Mouse (Mus musculus) frontal cortex, postnatal 25 days (tissue): ENCODE results near the gene Tspan5.

Experiments
- DNase-seq, 2 experiments: peaks; one replicate each; pipeline ENCODE4 v3.0.0; 2022; ENCODE audit warnings: low spot score in 2 of 2

The Tspan5 gene

DNA sequence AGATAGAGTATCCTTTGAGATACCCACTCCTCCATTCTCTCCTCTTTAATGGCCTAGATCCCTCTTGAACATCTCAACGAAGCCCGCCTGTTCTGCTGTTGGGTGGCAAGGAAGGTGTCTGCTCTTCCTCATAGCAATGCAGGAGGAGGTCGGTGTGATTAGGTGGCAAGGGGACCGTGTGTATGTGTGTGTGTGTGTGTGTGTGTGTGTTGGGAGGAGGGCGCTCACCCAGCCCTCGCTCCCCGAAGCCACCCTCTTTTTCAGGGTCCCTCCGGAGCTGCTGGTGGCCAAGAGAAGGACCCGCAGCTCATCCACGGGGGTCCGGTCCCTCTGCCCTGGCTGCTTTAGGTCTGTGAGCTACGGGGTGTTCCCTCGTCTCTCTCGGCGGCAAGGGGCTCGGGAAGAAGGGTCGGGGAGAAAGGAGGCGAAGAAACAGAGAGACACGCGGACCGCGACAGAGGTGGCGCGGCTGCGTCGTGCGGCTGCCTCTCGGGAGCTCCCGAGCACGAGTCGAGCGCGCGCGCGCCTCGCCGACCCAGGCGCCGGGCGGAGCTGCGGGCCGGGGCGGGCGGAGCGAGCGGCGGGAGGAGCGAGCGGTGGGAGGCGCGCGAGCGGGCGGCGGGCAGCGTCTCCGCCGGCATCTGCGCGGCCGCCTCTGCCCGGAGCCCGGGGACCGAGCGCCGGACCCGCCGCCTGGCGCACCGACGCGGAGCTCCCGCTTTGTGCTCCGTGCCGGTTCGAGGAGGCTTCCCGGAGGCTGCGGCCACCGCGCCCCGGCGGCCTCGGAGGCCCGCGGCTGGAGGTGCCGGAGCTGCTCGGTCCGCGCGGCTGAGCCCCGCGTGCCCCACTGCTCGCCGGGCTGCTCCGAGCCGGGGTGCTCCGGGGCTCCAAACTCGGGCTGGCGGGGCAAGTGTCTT, at the start of gene Tspan5:
Tspan5 (plus strand) TSS at position 547 of the 917 bp plus-strand sequence.
- peak; percentile 53 to 62 for DNase-seq

DNA sequence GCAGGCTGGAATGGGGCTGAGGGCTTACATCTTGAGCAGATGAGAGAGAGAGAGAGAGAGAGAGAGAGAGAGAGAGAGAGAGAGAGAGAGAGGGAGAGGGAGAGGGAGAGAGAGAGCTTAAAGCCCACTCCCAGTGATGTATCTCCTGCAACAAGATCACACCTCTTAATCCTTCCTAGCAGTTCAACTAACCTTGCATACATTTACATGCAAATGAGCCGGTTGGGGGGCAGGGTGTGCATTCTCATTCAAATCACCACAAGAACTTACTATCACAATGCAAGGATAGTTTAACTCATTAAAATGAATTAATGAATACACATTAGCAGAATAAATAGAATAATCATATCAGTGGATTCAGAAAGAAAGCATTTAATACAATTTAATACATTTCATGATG, 49.7 kb upstream of the Tspan5 start:
- no peak for DNase-seq

DNA sequence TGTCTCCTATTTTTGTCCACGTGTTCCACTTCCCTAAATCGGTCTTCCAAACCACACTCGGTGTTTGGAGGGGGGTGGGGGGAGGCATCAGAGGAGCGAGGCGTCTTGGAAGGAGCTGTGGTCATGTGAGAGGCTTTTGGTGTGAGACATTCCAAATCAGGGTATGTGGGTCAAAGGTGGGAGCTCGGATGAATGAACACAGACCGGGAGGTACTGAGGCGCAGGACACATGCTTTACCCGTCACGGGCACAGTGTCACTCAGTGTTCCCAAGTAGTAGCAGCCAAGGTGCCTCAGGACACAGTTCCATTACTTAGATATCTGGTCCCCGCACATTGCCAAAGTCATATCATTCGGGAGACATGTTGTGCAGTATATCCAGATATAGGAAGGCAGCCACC, 38.6 kb upstream of the Tspan5 start:
- DNase-seq, result no peak

DNA sequence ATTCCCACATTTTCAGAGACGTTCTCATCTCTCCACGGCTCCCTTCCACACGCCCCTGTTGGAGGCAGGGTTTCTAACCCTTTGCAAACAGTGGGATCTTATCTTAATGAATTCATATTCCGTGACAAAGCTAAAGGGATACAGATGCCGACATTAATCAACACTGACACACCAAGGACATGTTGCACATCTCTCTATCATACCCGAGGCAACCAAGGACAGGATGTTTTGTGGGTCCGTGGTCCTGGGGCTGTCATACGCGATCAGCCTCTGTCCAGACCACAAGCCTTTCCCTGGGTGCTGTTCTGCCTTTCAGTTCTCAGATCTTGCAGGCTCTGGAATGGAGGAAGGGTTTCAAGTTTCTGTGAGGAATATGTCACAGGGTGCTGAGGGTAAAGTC, 37.5 kb upstream of the Tspan5 start:
- DNase-seq, result no peak

DNA sequence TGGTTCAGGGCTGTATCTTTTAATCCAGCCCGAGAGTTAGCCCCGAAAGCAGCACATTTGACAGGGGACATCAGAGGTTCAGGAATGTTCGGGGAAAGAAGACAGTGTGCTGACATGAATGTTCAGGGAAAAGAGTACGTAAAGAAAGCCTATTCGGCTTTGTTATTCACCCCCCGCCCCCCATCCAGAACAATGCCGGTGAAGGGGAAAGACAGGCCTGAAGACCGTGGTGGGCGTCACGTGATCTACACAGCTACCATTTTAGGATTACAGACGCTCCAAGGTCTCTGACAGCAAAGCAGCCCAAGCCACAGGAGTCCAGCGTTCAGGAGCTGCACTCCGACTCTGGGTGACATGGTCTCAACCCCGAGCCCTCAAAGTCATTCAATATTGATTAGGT, 36.1 kb upstream of the Tspan5 start:
- DNase-seq, result no peak

DNA sequence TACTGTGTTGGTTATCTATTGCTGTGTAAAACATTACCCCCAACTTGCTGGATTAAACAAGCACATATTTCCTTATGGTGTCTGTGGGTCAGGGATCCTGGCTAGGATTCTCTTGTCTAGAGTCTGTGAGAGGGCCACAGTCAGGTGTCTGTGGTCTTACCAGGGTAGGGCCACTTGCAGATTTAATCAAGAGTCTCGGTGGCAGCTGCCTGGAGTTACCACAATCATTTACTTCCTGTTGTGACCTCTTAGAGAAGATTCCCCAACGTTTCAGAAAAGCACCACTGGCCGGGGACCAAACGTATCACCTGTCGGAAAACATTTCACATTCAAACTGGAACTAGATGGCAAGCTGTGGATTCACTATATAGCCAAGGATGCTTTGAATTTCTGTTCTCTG, 32.8 kb upstream of the Tspan5 start:
- DNase-seq, result no peak

DNA sequence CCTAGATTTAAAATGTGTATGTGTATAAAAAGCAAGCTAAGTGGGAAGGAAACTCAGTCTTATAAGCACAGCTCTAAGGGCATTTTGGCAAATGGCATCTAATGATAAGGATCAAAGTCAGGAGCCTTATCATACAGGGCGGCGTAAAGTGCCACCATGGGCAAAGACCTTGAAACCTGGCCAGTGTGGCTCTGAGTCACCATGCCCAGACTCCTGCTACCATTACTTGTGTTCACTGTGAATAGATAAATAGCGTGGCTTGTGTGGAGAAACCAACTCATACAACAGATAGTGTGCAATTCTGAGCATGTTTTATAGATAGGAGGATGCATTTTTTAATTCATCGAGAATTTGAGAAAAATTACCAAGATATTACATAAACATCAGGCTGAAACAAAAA, 30.0 kb upstream of the Tspan5 start:
- DNase-seq, result no peak

DNA sequence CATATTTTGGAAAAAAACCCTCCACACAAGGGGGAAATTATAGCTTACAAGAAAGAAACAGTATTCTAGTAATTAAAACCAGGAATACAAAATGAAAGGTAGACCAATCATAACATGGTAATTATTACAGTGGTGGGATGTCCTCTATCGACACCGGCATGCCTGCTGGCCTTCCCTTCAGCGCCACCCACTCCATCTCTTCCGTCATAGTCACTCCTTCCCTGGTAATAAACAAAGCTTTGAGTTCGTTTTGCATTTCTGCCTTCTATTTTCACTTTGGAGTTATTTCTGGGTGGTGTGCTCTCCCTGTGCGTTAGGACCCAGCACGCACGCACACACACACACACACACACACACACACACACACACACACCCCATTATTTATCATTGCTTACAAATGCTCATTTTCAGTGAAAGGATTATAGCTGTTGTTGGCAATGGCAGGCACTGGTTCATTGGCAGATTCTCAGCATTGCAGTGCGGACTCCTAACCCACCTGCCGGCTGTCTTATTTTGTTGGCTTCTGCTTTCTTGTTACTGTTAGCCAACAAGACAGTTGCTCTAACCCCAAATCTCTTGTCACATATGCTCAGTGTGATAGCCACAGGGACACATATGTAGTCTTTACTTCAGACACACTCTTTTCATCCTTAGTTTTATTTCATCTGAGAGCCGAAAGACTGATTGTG, 29.4 kb upstream of the Tspan5 start:
- DNase-seq, result no peak

DNA sequence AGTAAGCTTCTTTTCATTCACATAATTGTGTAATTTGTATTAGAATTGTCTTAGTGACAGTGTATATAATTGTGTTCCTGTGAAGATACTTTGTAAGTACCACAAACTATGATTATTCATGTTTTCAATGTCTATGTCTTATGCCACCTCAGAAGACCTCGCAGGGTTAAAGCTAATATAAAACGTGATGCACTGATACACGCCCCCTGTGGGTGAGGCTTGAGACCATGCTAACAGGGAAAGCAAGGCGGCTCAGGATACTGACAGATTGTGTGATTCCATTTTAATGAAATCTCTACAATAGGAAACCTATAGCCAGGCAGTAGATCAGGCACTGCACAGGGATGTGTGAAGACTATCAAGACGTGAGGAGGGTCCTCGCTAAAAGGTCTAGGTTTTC, 28.9 kb upstream of the Tspan5 start:
- no peak for DNase-seq

DNA sequence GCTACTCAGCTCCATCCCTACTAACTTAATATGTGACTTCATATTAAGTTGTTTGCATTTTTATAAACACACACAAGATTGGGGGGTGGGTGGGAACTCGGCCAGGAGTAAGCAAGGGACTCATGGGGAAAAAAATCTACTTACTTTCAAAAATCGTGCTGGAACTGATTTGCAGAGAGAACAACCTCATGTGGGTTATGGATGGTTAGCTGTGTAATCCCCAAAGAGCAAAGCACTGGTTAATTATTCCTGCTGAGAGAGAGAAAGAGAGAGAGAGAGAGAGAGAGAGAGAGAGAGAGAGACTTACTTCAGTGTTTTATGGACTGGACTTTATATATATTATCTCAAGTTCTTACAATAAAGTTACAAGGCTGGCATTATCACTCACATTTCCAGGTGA, 27.2 kb upstream of the Tspan5 start:
- DNase-seq, result no peak

DNA sequence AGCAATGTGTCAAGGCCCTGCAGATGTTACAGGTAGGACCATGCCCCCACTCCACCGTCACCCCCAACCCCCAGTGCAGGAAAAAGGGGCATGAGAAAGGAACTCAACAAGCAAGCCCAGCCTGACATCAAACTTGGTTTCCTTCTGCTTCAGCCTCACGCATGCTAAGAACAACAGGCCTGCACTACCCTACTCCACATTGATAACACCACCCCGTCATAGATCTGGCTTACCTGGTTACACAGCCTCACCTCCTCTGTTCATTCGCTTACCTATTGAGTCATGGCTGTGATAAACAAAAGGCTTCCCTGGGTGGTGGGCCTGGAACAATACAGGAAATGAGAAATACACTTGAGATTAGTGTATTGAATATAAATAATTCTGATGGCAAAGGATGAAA, 26.8 kb upstream of the Tspan5 start:
- DNase-seq, result no peak

DNA sequence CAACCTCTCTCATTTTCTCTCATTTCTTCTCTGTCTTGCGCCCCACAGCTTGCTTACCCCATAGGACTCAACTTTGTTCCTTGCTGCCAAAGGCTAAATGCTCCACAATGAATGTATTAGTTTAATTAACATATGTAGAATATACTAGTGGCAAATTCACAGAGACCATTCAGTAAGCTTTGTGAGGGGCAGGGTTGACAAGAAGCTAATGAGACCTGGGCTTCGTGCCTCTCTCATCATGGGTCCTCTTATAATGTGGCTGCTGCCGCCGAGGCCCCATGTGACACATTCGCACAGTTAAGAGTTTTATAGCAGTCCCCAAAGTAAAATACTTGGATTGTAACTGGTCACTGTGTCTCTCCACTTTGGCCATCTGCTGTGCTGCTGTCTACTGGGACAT, 25.0 kb upstream of the Tspan5 start:
- DNase-seq, result no peak

DNA sequence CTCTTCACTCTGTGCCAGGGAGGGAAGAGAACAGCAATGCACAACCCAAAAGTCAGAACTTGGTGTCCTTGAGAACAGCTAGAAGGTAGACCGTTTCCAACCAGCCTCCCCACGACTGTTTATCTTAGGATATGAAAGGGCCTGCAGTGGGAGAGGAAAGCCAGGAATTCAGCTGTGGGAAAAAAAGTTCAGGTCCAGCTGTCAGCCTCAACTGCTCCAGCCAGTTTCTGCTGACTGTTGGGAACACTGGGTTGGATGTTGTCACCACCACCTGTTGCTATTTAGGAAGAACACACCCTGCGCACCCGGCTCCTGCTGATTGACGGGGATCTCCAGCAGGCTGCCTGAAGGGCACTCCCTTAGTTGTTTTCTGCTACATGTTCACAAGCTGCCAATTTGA, 19.8 kb upstream of the Tspan5 start:
- no peak for DNase-seq

DNA sequence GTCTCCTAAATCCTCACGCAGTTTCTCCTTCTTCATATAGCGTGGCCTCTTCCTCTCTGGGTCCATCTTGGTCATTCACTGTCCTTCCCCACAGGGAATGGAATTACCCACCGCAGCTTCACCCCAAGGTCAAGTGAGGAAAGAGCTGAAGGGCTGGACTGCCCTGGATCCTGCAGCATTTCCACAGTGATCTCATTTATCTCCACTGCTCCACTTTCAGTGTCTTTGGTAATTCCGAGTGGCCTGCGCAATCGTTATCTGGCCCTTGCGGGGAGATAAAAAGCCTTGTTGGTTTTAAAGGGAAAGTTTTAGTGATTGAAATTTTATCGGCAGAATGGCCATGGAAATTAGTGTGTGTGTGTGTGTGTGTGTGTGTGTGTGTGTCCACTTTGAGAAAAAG, 14.4 kb upstream of the Tspan5 start:
- DNase-seq, result no peak

DNA sequence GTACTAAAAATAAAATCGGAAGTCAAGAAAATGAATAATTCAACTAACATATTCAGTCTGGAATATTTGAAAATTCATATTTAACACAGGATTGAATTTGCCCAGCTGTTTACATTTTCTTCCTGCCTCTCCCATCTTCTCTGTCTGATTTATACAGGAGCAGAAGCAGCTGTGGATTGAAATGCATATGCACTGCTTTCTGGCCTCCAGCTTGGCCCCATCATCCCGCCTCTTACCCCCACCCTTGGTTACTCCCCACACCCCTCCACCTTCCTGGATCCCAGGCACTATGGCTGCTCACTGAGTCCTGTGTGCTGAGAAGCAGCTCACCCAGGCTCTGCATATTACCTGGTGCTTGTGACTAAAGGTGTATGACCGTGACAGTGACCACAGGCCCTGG, 13.2 kb upstream of the Tspan5 start:
- no peak for DNase-seq

DNA sequence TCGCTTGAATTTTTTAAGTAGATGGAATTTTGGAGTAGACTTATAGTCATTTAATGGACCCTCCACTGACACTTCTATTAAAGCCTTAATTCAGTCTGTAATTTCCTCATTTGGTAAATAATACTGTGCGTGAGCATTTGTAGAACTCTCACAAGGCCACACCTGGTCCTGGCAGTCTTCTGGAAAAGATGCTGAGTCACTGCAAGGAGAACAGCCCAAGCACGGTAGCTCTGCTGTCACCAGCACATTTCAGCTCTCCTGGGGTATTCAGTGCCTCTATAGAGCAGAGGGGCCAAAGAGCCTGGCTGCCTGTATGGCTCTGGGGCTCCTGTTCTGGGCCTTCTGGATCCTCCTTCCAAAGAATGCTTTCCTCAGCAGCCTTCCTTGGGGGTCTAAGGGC, 11.2 kb upstream of the Tspan5 start:
- DNase-seq, result no peak

DNA sequence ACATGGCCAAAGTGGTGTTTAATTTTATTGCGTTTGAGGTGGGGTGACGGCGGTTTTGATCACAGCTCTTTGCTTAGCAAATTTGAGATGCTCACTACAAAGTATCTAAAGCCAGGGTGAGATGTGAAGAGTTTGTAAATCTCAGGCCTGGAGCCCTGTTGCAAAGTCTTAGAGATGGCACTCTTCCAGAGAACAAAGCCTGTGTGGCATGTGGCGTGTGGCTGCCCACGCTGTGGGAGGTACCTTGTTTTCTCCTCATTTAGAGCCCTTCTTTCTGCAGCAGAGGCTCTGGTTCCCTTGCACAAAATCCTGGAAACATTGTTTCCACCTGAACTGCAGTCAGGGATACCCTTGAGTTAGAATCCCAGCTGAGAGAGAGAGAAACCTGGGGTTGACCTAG, 6.2 kb upstream of the Tspan5 start:
- DNase-seq, result no peak

DNA sequence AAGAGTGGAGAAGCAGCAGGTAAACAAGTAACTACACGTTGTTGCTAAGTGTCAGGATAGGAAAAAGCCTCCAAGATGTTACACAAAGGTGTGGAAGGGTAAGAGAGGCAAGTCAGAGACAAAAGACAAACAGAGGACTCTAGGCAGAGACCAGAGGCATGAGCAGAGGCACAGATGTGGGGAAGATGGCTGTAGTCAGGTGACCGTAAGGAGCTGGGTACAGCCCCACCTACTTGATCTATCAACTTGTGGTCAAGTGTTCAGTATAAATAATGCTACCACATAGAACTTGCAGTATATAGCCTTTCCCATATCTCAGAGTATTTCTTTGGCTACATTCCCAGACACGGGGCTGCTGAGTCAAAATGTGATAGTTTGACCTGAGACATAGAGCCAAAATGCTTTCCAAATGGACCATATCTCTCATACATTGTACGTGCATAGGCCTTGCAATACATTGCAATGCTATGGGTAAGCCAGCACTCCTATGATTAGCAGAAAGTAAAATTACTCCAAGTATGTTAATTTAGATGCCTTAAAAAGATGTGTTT, 2.8 kb upstream of the Tspan5 start:
- no peak for DNase-seq

DNA sequence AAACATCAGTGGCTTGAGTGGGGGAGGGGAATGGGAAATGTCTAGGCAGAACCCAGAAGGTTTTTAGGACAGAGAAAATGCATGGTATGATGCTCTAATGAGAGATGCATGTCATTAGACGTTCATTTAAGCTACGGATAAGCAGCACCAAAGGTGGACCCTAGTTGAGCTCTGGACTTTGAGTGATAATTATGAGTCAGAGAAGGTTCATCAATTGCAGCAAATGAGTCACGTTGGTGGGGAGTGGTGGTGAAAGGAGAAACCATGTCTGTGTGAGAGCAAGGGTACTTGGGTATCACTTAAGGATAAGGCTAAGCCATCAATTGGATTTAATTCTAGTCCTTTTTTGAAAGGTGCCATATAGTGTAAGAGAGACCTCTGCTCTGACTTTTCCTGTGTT, 1.7 kb upstream of the Tspan5 start:
- DNase-seq, result no peak

DNA sequence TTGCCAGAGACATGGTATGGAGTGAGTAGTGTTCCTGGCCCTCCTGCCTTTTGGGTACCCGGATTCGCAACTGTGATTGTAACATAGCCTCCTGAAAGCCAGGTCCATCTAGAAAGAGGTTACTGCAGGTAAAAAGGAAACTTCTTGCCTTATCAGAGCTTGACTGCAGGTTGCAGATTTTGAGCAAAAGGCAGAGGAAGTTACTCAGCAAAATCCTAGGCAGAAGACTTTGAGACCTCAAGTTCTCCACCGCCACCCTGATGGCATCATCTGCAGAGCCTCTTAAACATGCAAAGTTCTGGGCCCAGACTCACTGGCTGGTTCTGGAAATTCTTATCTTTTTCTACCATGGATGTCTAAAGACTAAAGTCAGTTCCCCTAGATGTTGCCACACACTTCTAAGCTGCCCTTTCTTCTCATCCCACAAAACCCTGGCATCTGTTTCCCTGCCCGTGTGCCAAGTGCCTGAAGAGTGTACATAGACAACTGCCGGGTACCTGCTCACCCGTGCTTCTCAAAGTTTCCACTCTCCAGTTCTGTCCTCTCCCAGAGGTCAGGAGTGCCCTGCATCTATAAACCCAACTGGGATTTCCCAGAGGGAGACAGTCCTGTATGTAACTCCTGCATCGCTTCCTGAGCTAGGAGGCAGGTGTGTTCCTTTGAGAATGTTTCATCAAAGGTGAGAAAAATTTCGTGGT, 1.0 kb upstream of the Tspan5 start:
- DNase-seq, result no peak

DNA sequence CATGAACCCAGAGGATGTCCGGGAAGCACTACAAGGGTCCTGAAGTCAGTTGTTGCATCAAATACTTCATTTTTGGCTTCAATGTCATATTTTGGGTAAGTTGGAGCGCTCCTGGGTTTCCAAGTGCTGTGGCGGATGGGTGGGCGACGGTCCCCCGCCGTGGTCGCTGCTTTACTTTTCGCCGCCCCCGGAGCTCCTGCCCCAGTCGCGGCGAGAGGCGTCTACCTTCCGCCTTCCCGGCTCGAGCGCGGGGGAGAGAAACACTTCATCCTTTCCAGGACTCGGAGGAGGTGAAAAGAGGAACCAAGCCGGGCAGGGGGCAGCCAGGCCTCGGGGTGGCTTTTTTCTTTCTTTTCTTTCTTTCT, 553 bp downstream of the Tspan5 start:
- no peak for DNase-seq

DNA sequence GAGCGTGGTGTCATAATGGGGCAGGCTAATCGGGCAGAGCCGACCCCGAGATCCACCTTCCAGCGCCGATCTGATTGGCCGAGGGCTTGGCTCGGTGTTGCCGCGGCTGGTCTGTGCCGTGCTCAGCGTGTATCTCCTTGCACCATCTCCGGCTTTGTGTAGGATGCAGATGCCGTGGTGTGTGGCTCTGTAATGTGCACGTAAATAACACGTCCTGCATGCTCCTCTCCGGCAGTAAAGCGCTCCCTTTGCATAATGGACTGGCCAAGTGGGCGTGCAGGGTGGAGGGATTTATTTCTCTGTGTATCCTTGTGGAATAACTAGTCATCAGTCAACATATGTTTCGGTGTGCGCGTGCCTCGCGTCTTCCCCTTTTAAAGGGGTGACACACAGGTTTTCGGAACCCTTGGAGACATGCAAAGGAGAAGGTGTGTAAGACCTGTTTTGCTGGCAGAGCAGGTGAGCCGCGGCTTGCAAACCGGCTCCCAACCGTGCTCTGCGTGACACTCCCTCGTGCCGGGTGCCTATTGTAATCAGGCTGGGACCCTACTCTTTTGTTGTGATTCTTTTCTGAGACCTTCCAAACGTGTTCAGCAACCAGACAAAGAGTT, 1.2 kb downstream of the Tspan5 start:
- peak in 1 of 2 experiments; percentile 58 for DNase-seq
